Mouse (Mus musculus) kidney, embryonic 16.5 days (tissue): ENCODE data around the gene Arhgap6. TPM values are rescaled to one million over a fixed set of nuclear protein-coding genes. Genes with fewer than 3 reads are reported as not detected.

Experiments used
- ATAC-seq: fragments of 200-750 bp; cut with Nextera tagmentation; 2 replicates; pipeline ENCODE4 v1.8.0; 2017; ENCODE audit warnings: moderate TSS enrichment; ENCODE audit not compliant: low FRiP score, low TSS enrichment
- H3K27ac ChIP-seq: fragments of 300-500 bp; sonication (generic); 2 replicates; pipeline ENCODE4 v1.5.1; 2014; ENCODE audit warnings: low read length
- H3K27me3 ChIP-seq: fragments of 300-500 bp; sonication (generic); 2 replicates; pipeline ENCODE4 v1.6.1; 2014; ENCODE audit warnings: low read length, control low read depth, mixed read lengths; ENCODE audit not compliant: insufficient read depth
- H3K36me3 ChIP-seq: fragments of 300-500 bp; sonication (generic); 2 replicates; pipeline ENCODE4 v1.6.1; 2014; ENCODE audit warnings: low read length, control low read depth, mixed read lengths; ENCODE audit not compliant: insufficient read depth
- H3K4me1 ChIP-seq: fragments of 300-500 bp; sonication (generic); 2 replicates; pipeline ENCODE4 v1.6.1; 2014; ENCODE audit warnings: low read length, control low read depth, mixed read lengths; ENCODE audit not compliant: insufficient read depth
- H3K4me2 ChIP-seq: fragments of 300-500 bp; sonication (generic); replicated peaks from 2 replicates; pipeline ENCODE4 v1.6.1; 2014; ENCODE audit warnings: low read depth, low read length
- H3K4me3 ChIP-seq: fragments of 300-500 bp; sonication (generic); 2 replicates; pipeline ENCODE4 v1.5.1; 2014; ENCODE audit warnings: mild to moderate bottlenecking, low read length
- H3K9ac ChIP-seq: fragments of 300-500 bp; sonication (generic); replicated peaks from 2 replicates; pipeline ENCODE4 v1.6.1; 2014; ENCODE audit warnings: low read length
- H3K9me3 ChIP-seq: fragments of 300-500 bp; sonication (generic); 2 replicates; pipeline ENCODE4 v1.6.1; 2016; ENCODE audit warnings: low read length, control low read depth
- WGBS: fragments of 180-500 bp; shearing (Covaris S2); extraction: QIAGEN DNeasy Blood & Tissue Kit; methylation state at CpG from one replicate; pipeline ENCODE4 v1.1.7; 2014; 5-methylcytosine and 5-hydroxymethylcytosine counted together
- polyA plus RNA-seq: library from polyadenylated mRNA; unstranded; fragments of >200 nt; fragmentation: Nextera tagmentation; extraction: Ambion mirVana; gene quantifications from 2 replicates; pipeline ENCODE4 v1.2.1, GENCODE M21; 2015

The Arhgap6 gene
- polyA plus RNA-seq, 1 experiment from 2014 or later: 3.4 TPM

DNA sequence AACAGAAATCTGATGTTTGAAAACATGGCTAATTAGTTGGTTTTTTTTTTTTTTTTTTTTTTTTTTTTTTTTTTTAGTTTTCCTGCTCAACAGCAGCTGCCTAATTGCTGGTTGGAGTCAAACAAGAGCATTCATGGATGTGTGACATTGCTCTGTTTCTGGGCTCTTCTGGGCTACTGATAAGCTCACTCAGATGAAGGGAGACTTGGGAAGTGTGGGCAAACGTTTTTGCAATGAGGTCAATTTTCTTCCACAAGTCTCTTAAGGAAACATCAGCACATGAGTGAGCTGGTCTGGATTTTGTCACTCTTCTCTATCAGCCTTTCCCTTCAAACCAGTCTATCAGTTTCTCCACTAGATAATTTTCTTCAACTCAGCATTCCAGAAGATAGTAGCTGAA is 79.8 kb downstream of the Arhgap6 start:
- H3K27ac ChIP-seq: no peak overlapping the region
- H3K9ac ChIP-seq: no peak overlapping the region
- H3K4me1 ChIP-seq: no peaks in the 10 kb centered on the region
- no peaks in the 10 kb centered on the region for H3K36me3 ChIP-seq
- peaks cover 8% of the 10 kb centered on the region; the same call in 1 of the 2 replicates for H3K27me3 ChIP-seq
- H3K9me3 ChIP-seq: no peaks in the 10 kb centered on the region
- no peak overlapping the region for H3K4me3 ChIP-seq
- no peak for ATAC-seq
- 32% methylated on average over 1 of the region's 1 CpGs for WGBS
- H3K4me2 ChIP-seq: no peak overlapping the region

DNA sequence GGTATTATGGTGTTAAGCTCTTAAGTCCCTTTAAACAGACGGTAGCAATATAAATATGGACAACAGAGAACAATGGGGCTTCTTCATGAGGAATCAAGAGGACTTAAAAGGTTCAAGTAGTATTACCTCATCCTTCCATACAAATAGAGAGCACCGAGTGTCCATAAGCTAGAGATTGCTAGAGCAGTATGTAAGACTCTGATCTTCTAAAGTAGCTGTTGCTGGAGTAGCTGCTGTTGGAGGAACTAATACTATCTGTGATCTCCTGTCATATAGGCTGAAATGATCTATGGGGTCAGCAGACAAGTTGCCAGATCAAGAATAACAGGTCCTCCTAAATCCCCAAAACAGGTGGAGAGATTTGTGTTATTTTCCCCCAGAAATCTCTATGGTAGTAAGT is 108.7 kb downstream of the Arhgap6 start:
- no peak for ATAC-seq
- Histone ChIP-seq H3K9me3 (no peaks in the 10 kb centered on the region), H3K9ac (no peak overlapping the region), H3K4me3 (no peak overlapping the region), H3K4me2 (no peak overlapping the region), H3K36me3 (no peaks in the 10 kb centered on the region), H3K27ac (no peak overlapping the region), H3K27me3 (peaks cover 10% of the 10 kb centered on the region; the same call in 1 of the 2 replicates), H3K4me1 (no peaks in the 10 kb centered on the region)
- 87% methylated on average over 2 of the region's 2 CpGs for WGBS

DNA sequence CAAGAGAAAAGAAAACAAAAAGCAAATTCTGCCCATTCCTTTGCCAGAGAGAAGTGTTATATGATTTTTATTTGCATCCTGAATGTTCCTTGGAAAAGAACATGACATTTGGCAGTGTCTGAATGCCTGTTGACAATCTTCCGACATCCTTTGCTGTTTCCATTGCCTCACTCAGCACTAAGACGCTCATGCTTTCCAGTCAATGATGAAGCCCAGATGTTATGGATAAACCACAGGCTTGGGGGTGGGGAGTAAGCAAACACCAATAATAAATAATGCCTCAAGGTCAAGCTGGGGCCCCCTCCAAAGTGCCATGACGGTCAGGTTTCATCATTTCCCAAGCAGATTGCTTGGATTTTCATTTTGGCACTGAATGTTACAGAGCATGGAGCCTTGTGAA is 109.2 kb downstream of the Arhgap6 start:
- H3K27ac ChIP-seq: no peak overlapping the region
- peaks cover 10% of the 10 kb centered on the region; the same call in 1 of the 2 replicates for H3K27me3 ChIP-seq
- H3K4me3 ChIP-seq: no peak overlapping the region
- no peaks in the 10 kb centered on the region for H3K9me3 ChIP-seq
- no peaks in the 10 kb centered on the region for H3K36me3 ChIP-seq
- no peak overlapping the region for H3K4me2 ChIP-seq
- 69% methylated on average over 3 of the region's 3 CpGs for WGBS
- no peak overlapping the region for H3K9ac ChIP-seq
- H3K4me1 ChIP-seq: no peaks in the 10 kb centered on the region
- no peak for ATAC-seq

DNA sequence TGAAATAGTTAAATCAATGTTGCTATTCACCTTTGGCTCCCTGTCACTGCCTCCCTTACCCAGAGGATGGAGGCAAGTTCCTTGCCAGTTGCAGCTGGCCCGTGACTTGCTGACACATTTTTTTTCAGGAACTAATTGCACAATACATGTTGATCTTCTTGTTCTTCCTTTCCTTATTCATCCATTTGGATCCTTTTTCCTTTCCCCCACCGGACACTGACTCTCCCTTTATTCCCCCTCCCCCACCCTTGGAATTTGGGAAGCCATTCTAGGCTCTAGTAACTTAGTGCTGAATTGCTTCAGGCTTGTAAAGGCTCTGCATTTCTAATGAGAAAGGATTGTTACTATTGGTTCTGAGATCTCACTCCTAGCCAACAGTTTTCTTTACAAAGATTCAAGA is 112.7 kb downstream of the Arhgap6 start:
- H3K4me2 ChIP-seq: no peak overlapping the region
- no peaks in the 10 kb centered on the region for H3K9me3 ChIP-seq
- H3K4me3 ChIP-seq: no peak overlapping the region
- WGBS: 45% methylated on average over 2 of the region's 2 CpGs
- ATAC-seq: no peak
- H3K27me3 ChIP-seq: peaks cover 11% of the 10 kb centered on the region; the same call in 1 of the 2 replicates
- no peaks in the 10 kb centered on the region for H3K4me1 ChIP-seq
- H3K36me3 ChIP-seq: no peaks in the 10 kb centered on the region
- no peak overlapping the region for H3K27ac ChIP-seq
- no peak overlapping the region for H3K9ac ChIP-seq

DNA sequence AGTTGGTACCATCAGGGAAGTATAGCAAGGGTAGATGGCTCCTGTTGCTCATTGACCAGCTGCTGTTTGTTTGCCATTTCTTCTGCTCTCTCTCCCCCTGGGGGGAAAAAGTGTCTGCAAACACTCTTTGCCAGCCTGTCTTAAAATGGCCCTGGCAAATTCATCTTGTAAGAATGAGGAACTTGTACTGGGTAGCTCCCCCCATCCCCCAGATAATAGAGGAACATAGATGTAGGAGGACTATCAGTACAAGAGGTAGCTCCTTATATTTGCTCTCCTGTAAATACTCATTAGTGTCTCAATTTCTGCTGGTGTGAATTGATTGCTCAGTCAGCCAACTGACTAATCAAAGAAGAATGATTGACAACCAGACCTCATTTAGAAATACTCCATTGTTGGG is 118.6 kb downstream of the Arhgap6 start:
- H3K27me3 ChIP-seq: peaks cover 6% of the 10 kb centered on the region; the same call in 1 of the 2 replicates
- H3K4me2 ChIP-seq: no peak overlapping the region
- no peak overlapping the region for H3K9ac ChIP-seq
- no peaks in the 10 kb centered on the region for H3K9me3 ChIP-seq
- no peak overlapping the region for H3K27ac ChIP-seq
- H3K4me1 ChIP-seq: no peaks in the 10 kb centered on the region
- no peak for ATAC-seq
- H3K36me3 ChIP-seq: no peaks in the 10 kb centered on the region
- no peak overlapping the region for H3K4me3 ChIP-seq

DNA sequence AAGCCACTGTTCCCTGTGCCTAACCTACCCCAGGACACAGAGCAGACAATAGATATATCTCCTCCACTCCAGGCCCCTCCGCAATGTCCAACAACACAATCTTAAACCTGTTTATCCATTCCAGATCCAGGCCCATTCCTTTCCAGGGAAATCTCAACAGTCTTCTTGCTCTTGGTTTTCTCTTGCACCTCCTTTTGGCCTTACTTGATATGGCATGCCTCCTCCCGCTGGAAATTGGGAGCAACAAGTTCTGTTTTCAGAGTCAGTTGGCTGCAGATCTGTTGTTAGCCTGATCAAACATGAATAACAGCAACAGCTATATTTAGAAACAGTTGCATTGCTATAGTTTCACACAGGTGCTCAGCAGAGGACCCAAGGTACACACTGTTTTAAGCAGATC is 126.0 kb downstream of the Arhgap6 start:
- no peak for ATAC-seq
- Histone ChIP-seq H3K4me3 (no peak overlapping the region), H3K36me3 (no peaks in the 10 kb centered on the region), H3K9me3 (no peaks in the 10 kb centered on the region), H3K27ac (no peak overlapping the region), H3K9ac (no peak overlapping the region), H3K4me2 (no peak overlapping the region), H3K4me1 (no peaks in the 10 kb centered on the region), H3K27me3 (peaks cover 7% of the 10 kb centered on the region; the same call in 1 of the 2 replicates)
- WGBS: 65% methylated on average over 2 of the region's 2 CpGs

DNA sequence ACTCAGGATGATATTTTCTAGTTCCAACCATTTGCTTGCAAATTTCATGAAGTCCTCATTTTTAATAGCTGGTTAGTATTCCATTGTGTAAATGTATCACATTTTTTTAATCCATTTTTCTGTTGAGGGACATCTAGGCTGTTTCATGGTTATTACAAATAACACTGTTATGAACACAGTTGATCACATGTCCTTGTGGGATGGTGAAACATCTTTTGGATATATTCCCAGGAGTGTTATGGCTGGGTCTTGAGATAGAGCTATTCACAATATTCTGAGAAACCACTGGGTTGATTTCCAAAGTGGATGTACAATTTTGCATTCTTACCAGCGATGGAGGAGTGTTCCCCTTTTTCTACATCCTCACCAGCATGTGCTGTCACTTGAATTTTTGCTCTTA is 137.5 kb downstream of the Arhgap6 start:
- no peaks in the 10 kb centered on the region for H3K9me3 ChIP-seq
- H3K9ac ChIP-seq: no peak overlapping the region
- no peak for ATAC-seq
- H3K4me3 ChIP-seq: no peak overlapping the region
- WGBS: 71% methylated on average over 1 of the region's 1 CpGs
- H3K36me3 ChIP-seq: no peaks in the 10 kb centered on the region
- no peak overlapping the region for H3K27ac ChIP-seq
- no peak overlapping the region for H3K4me2 ChIP-seq
- H3K4me1 ChIP-seq: no peaks in the 10 kb centered on the region
- H3K27me3 ChIP-seq: peaks cover 5% of the 10 kb centered on the region

DNA sequence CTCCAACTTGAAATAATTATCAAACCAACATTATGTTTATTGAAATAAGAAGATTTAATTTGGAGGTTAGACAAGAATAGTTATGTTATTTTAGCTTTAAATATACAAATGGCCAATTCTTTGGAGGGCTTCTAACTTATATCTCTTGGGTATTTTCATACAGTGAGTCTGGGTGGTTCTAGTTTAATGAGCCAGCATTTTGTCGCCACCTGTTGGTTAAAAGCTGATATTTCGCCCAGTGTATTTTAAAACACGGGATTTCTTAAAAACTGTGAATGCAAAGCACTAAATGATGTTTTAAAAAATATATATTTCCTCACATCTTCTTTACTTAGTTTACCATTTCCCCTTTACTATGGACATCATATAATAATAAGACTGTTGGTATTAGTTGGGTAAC is 140.5 kb downstream of the Arhgap6 start:
- Histone ChIP-seq H3K27ac (no peak overlapping the region), H3K4me2 (no peak overlapping the region), H3K4me1 (no peaks in the 10 kb centered on the region), H3K9me3 (no peaks in the 10 kb centered on the region), H3K27me3 (peaks cover 8% of the 10 kb centered on the region), H3K36me3 (no peaks in the 10 kb centered on the region), H3K4me3 (no peak overlapping the region), H3K9ac (no peak overlapping the region)
- ATAC-seq: no peak
- WGBS: 11% methylated on average over 3 of the region's 3 CpGs

DNA sequence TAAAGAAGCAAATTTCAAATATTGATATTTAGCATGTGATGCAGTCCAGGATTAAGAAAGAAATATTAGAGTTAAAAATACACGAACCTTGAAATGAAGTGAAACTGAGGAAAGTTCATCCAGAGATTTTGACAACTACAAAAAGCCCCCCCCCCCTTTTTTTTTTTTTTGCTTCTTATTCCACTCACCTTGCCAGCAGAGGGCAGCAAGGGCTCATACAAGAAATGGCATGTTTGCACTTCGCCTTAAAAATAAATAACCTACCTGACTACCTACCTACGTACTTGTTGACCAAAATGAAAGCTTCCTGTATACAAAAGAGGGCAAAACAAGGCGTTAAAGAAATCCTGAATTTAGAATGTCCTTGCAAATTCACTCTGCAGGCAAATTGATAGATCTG is 143.0 kb downstream of the Arhgap6 start:
- Histone ChIP-seq H3K4me3 (no peak overlapping the region), H3K4me1 (no peaks in the 10 kb centered on the region), H3K27me3 (peaks cover 6% of the 10 kb centered on the region), H3K9ac (no peak overlapping the region), H3K27ac (no peak overlapping the region), H3K36me3 (no peaks in the 10 kb centered on the region), H3K9me3 (no peaks in the 10 kb centered on the region), H3K4me2 (no peak overlapping the region)
- 48% methylated on average over 4 of the region's 4 CpGs for WGBS
- ATAC-seq: no peak

DNA sequence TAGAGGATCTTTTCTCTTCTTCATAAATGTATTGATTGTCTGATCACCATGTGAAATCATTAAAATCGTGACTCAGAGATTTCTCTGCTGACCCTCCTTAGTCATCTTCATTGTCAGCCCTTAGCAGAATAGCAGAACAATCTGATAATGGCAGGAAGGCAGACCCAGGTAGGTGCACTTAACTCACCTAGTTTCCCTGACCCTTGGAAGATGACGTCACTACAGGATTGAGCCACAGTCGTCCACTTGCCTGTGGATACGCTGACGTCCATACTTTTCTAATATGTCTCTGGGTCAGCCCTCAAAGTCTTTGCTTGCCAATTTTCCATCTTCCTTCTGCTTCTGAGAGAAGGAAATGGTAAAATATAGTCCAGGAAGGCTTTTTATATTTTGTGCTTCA is 146.8 kb downstream of the Arhgap6 start:
- Histone ChIP-seq H3K9ac (no peak overlapping the region), H3K4me1 (no peaks in the 10 kb centered on the region), H3K27ac (no peak overlapping the region), H3K9me3 (no peaks in the 10 kb centered on the region), H3K36me3 (no peaks in the 10 kb centered on the region), H3K4me2 (no peak overlapping the region), H3K4me3 (no peak overlapping the region), H3K27me3 (peaks cover 3% of the 10 kb centered on the region; the same call in 1 of the 2 replicates)
- WGBS: 79% methylated on average over 5 of the region's 5 CpGs
- no peak for ATAC-seq
